Mouse (Mus musculus) limb, embryonic 14.5 days (tissue): ENCODE data around the gene Clstn2. TPM values are rescaled to one million over a fixed set of nuclear protein-coding genes. Genes with fewer than 3 reads are reported as not detected.

Experiments used
- ATAC-seq: fragments of 200-750 bp; cut with Nextera tagmentation; 2 replicates; pipeline ENCODE4 v1.8.0; 2017; ENCODE audit warnings: low read depth, moderate number of reproducible peaks, moderate TSS enrichment; ENCODE audit not compliant: low FRiP score
- DNase-seq: peaks from one replicate; pipeline ENCODE4 v3.0.0-alpha.2; 2015; ENCODE audit warnings: low spot score
- H3K27ac ChIP-seq: fragments of 300-500 bp; sonication (generic); replicated peaks from 2 replicates; pipeline ENCODE4 v1.5.1; 2014; ENCODE audit warnings: low read depth, mild to moderate bottlenecking, low read length, moderate library complexity, mixed read lengths
- H3K27me3 ChIP-seq: fragments of 300-500 bp; sonication (generic); 2 replicates; pipeline ENCODE4 v1.6.1; 2014; ENCODE audit warnings: low read length, mixed read lengths; ENCODE audit not compliant: control insufficient read depth, insufficient read depth
- H3K36me3 ChIP-seq: fragments of 300-500 bp; sonication (generic); 2 replicates; pipeline ENCODE4 v1.6.1; 2014; ENCODE audit warnings: mild to moderate bottlenecking, low read length, moderate library complexity, mixed read lengths; ENCODE audit not compliant: control insufficient read depth, insufficient read depth
- H3K4me1 ChIP-seq: fragments of 300-500 bp; sonication (generic); 2 replicates; pipeline ENCODE4 v1.6.1; 2014; ENCODE audit warnings: antibody characterized with exemption, low read length, mixed read lengths; ENCODE audit not compliant: control insufficient read depth, insufficient read depth
- H3K4me2 ChIP-seq: fragments of 300-500 bp; sonication (generic); replicated peaks from 2 replicates; pipeline ENCODE4 v1.6.1; 2014; ENCODE audit warnings: low read depth, mild to moderate bottlenecking, low read length, moderate library complexity; ENCODE audit not compliant: severe bottlenecking
- H3K4me3 ChIP-seq: fragments of 300-500 bp; sonication (generic); replicated peaks from 2 replicates; pipeline ENCODE4 v1.5.1; 2014; ENCODE audit warnings: low read length
- H3K9ac ChIP-seq: fragments of 300-500 bp; sonication (generic); 2 replicates; pipeline ENCODE4 v1.6.1; 2014; ENCODE audit warnings: mild to moderate bottlenecking, low read depth, low read length, moderate library complexity; ENCODE audit not compliant: severe bottlenecking
- H3K9me3 ChIP-seq: fragments of 300-500 bp; sonication (generic); 2 replicates; pipeline ENCODE4 v1.6.1; 2016; ENCODE audit warnings: low read length; ENCODE audit not compliant: control insufficient read depth
- POLR2A ChIP-seq: fragments of 200-500 bp; IDR thresholded peaks from 2 replicates; pipeline ENCODE4 v1.8.0; 2012; ENCODE audit warnings: inconsistent platforms, mild to moderate bottlenecking, moderate library complexity, borderline replicate concordance; ENCODE audit not compliant: insufficient read depth, insufficient read length; ENCODE audit errors: extremely low read depth
- WGBS: fragments of 180-500 bp; shearing (Covaris S2); extraction: QIAGEN DNeasy Blood & Tissue Kit; methylation state at CpG from one replicate; pipeline ENCODE4 v1.1.7; 2014; 5-methylcytosine and 5-hydroxymethylcytosine counted together
- polyA plus RNA-seq, 2 experiments: library from polyadenylated mRNA; depleted of rRNA in 1 of 2; stranded (reverse) in 1 of 2; unstranded in 1 of 2; fragments of >200 nt; fragmentation: Nextera tagmentation in 1 of 2; extraction: Ambion mirVana in 1 of 2; gene quantifications; 2 replicates each; pipeline versions ENCODE4 v1.2.1 to v1.2.3; 2012 to 2014

Gene Clstn2
- polyA plus RNA-seq, 2 experiments: 4.1 to 8.4 TPM

- Histone ChIP-seq H3K4me3 (no peak overlapping the region), H3K27me3 (no peaks in the 10 kb centered on the region), H3K4me1 (peaks cover 7% of the 10 kb centered on the region), H3K9ac (no peak overlapping the region), H3K9me3 (no peaks in the 10 kb centered on the region), H3K4me2 (no peak overlapping the region), H3K27ac (no peak overlapping the region), H3K36me3 (no peaks in the 10 kb centered on the region)
- DNase-seq (no peak), ATAC-seq (no peak)
- 85% methylated on average over 4 of the region's 4 CpGs for WGBS
- no peak for TF ChIP-seq POLR2A
Measured at GRCm38 (mm10) chr9:97763048-97763447, 269.9 kb downstream of the Clstn2 start.

GRCm38 (mm10) chr9:97755599-97756270 is 277.2 kb downstream of the Clstn2 start:
- Histone ChIP-seq H3K27ac (no peak overlapping the region), H3K4me3 (no peak overlapping the region), H3K36me3 (no peaks in the 10 kb centered on the region), H3K9me3 (no peaks in the 10 kb centered on the region), H3K27me3 (no peaks in the 10 kb centered on the region), H3K4me2 (no peak overlapping the region), H3K9ac (no peak overlapping the region), H3K4me1 (peaks cover 4% of the 10 kb centered on the region; the same call in 1 of the 2 replicates)
- WGBS: 68% methylated on average over 7 of the region's 7 CpGs
- no peak for DNase-seq
- no peak for TF ChIP-seq POLR2A
- ATAC-seq: no peak

DNA sequence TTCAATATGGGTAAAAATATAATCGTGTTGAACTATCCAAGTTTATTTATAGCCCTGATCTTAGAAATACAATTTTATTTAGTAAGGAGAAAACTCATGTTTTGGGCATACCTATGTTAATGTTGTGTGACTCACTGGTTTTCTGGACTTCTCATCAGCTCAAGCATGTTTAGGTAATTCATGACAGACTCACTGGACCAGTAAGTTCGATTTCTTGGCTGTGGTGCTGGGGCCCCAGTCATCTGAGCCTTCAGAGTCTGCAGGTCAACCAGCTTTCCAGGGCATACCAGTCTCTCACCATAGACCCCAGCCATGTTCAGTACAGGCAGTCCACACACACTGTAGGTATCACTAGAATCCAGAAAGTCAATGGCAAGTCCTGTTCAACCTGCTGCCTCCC is 279.3 kb downstream of the Clstn2 start:
- 61% methylated on average over 2 of the region's 2 CpGs for WGBS
- H3K27ac ChIP-seq: no peak overlapping the region
- ATAC-seq: no peak

GRCm38 (mm10) chr9:97746574-97746973 is 286.4 kb downstream of the Clstn2 start:
- no peak for TF ChIP-seq POLR2A
- 68% methylated on average over 2 of the region's 2 CpGs for WGBS
- no peaks in the 10 kb centered on the region for H3K36me3 ChIP-seq

More for the DNA sequence above, 279.3 kb downstream of the Clstn2 start:
- DNase-seq: no peak
- H3K9me3 ChIP-seq: 0 out of 2 replicates have a peak, but pooled peaks cover 5% of the 10 kb centered on the region
- no peak for TF ChIP-seq POLR2A
- H3K4me1 ChIP-seq: peaks cover 4% of the 10 kb centered on the region; the same call in 1 of the 2 replicates
- H3K9ac ChIP-seq: no peak overlapping the region
- no peak overlapping the region for H3K4me2 ChIP-seq
- no peak overlapping the region for H3K4me3 ChIP-seq
- H3K27me3 ChIP-seq: no peaks in the 10 kb centered on the region
- H3K36me3 ChIP-seq: no peaks in the 10 kb centered on the region

GRCm38 (mm10) chr9:97727715-97728486 is 305.1 kb downstream of the Clstn2 start:
- Histone ChIP-seq H3K9ac (no peak overlapping the region), H3K9me3 (no peaks in the 10 kb centered on the region), H3K27ac (no peak overlapping the region), H3K36me3 (no peaks in the 10 kb centered on the region), H3K4me2 (no peak overlapping the region), H3K4me1 (no peaks in the 10 kb centered on the region), H3K4me3 (no peak overlapping the region), H3K27me3 (no peaks in the 10 kb centered on the region)
- TF ChIP-seq POLR2A: no peak
- 82% methylated on average over 3 of the region's 3 CpGs for WGBS
- no peak for DNase-seq
- ATAC-seq: no peak

More at GRCm38 (mm10) chr9:97746574-97746973, 286.4 kb downstream of the Clstn2 start:
- Histone ChIP-seq H3K27ac (no peak overlapping the region), H3K4me1 (no peaks in the 10 kb centered on the region), H3K9ac (no peak overlapping the region), H3K4me2 (no peak overlapping the region), H3K9me3 (0 out of 2 replicates have a peak, but pooled peaks cover 5% of the 10 kb centered on the region), H3K4me3 (no peak overlapping the region), H3K27me3 (no peaks in the 10 kb centered on the region)
- ATAC-seq: no peak
- DNase-seq: no peak
